28 mouse cellular contexts compared by ENCODE assay signal in the genomic region with DNA sequence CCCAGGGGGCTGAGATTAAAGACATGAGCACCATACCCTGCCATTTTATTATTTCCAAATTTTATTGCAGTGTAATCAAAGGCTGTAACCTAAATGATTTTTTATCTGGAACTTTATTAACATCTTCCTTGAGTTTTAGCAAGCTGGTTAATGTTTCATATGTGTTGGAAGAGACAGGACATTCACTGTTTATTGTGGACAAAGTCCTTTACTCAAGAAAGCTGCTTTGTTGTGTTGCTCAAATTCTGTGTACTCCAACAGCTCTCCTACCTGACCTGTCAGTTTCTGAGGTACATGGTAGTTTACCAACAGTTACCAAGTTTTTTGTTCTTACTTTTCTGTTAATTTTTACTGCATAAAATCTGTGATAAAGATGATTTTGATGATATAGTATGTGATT.
"Had no signal": no experiment of that assay in that cellular context is flagged by ENCODE, and none has a peak within 500 bp of the region (broad histone marks: within the 10 kb centered on the region; RNA-seq: fewer than 3 reads in every experiment).

No protein-coding gene starts in this region.

- H3K4me3 ChIP-seq: embryonic facial prominence, embryonic 10.5 days; embryonic facial prominence, embryonic 12.5 days; embryonic facial prominence, embryonic 13.5 days; embryonic facial prominence, embryonic 15.5 days; erythroblast, embryonic 14.5 days; forebrain, embryonic 10.5 days; forebrain, embryonic 12.5 days; forebrain, embryonic 13.5 days; forebrain, embryonic 15.5 days; gastrocnemius, adult 2 months had no signal

- H3K36me3 ChIP-seq: embryonic facial prominence, embryonic 10.5 days; embryonic facial prominence, embryonic 12.5 days; embryonic facial prominence, embryonic 13.5 days; embryonic facial prominence, embryonic 15.5 days; forebrain, embryonic 10.5 days; forebrain, embryonic 12.5 days; forebrain, embryonic 15.5 days had no signal

- ATAC-seq: forebrain, embryonic 13.5 days; forebrain, embryonic 14.5 days; forebrain, embryonic 15.5 days; forebrain, embryonic 16.5 days; forebrain, postnatal 0 days had no signal

- H3K27me3 ChIP-seq: embryonic facial prominence, embryonic 12.5 days; embryonic facial prominence, embryonic 13.5 days; embryonic facial prominence, embryonic 15.5 days; forebrain, embryonic 12.5 days; forebrain, embryonic 13.5 days; forebrain, embryonic 15.5 days had no signal

- H3K4me1 ChIP-seq: embryonic facial prominence, embryonic 12.5 days; embryonic facial prominence, embryonic 13.5 days; forebrain, embryonic 10.5 days had no signal

- H3K9me3 ChIP-seq: embryonic facial prominence, embryonic 10.5 days; embryonic facial prominence, embryonic 12.5 days; embryonic facial prominence, embryonic 13.5 days; embryonic facial prominence, embryonic 15.5 days; forebrain, embryonic 10.5 days; forebrain, embryonic 12.5 days; forebrain, embryonic 13.5 days; forebrain, embryonic 15.5 days had no signal

- H3K27ac ChIP-seq: embryonic facial prominence, embryonic 10.5 days; embryonic facial prominence, embryonic 12.5 days; embryonic facial prominence, embryonic 13.5 days; embryonic facial prominence, embryonic 15.5 days; forebrain, embryonic 10.5 days; forebrain, embryonic 12.5 days; forebrain, embryonic 13.5 days; forebrain, embryonic 15.5 days; gastrocnemius, adult 2 months had no signal

- H3K9ac ChIP-seq: embryonic facial prominence, embryonic 12.5 days; embryonic facial prominence, embryonic 13.5 days; embryonic facial prominence, embryonic 15.5 days; forebrain, embryonic 12.5 days; forebrain, embryonic 13.5 days; forebrain, embryonic 15.5 days; forebrain, postnatal 0 days had no signal

- H3K4me2 ChIP-seq: embryonic facial prominence, embryonic 12.5 days; embryonic facial prominence, embryonic 13.5 days; embryonic facial prominence, embryonic 15.5 days; forebrain, embryonic 12.5 days; forebrain, embryonic 13.5 days; forebrain, embryonic 15.5 days had no signal

- DNase-seq: cerebellum, adult 2 months; cerebellum, adult 8-10 months; cerebellum, adult 9-10 months; cerebellum, adult 9-11 months; cerebellum, postnatal 10 days; cerebellum, postnatal 14 days; cerebellum, postnatal 25 days; cerebellum, postnatal 36 days; embryo, embryonic 11 days; forebrain, postnatal 0 days; gastrocnemius, adult 2 months; gastrocnemius, postnatal 10 days; gastrocnemius, postnatal 14 days; gastrocnemius, postnatal 25 days; gastrocnemius, postnatal 36 days; heart, adult 11 months; heart, adult 18-20 months had no signal
